Mouse (Mus musculus) forelimb bud, embryonic 11.5 days (tissue): ENCODE measurements at regions not wholly inside any gene's neighbourhood (a gene's known extent, or its start where the extent isn't known, plus 50 kb on each side); places are given as distances from the start of the nearest gene placed in this dataset.

Experiments
- DNase-seq: peaks from one replicate; pipeline ENCODE4 v3.0.0-alpha.2; 2012; ENCODE audit warnings: low read depth, low spot score

- DNase-seq = peak; percentile 91
Observed at GRCm38 (mm10) chr9:66646226-66646625, 53.3 kb upstream of the Usp3 start.

- DNase-seq = no peak
Observed at GRCm38 (mm10) chr9:66651306-66651705, 58.4 kb upstream of the Usp3 start.

GRCm38 (mm10) chr9:66657116-66657758 is 56.2 kb upstream of the Car12 start:
- no peak for DNase-seq

- DNase-seq = no peak
Observed at GRCm38 (mm10) chr9:66658707-66659242, 54.7 kb upstream of the Car12 start.

- DNase-seq = no peak
Observed at GRCm38 (mm10) chr9:66659781-66660445, 53.6 kb upstream of the Car12 start.

GRCm38 (mm10) chr9:66661596-66661995 is 51.9 kb upstream of the Car12 start:
- DNase-seq = no peak

- DNase-seq = peak; percentile 74
Observed at GRCm38 (mm10) chr9:66662443-66662842, 51.0 kb upstream of the Car12 start.
